Mouse (Mus musculus) adrenal gland, postnatal 14 days (tissue): Measurements from ENCODE around the gene Ncbp3. TPM values are rescaled to one million over a fixed set of nuclear protein-coding genes. Genes with fewer than 3 reads are reported as not detected.
A peak's percentile ranks its signal among the peaks of the same experiment; 100 is the strongest.

ENCODE experiments used
- DNase-seq: peaks from one replicate; pipeline ENCODE4 v3.0.0; 2021; ENCODE audit warnings: mixed read lengths
- total RNA-seq: library from RNA; stranded (reverse); gene quantifications from 2 replicates; pipeline ENCODE4 v1.2.3, GENCODE M21; 2021

Gene Ncbp3
- total RNA-seq, 1 experiment from 2014 or later: 9.2 TPM

DNA sequence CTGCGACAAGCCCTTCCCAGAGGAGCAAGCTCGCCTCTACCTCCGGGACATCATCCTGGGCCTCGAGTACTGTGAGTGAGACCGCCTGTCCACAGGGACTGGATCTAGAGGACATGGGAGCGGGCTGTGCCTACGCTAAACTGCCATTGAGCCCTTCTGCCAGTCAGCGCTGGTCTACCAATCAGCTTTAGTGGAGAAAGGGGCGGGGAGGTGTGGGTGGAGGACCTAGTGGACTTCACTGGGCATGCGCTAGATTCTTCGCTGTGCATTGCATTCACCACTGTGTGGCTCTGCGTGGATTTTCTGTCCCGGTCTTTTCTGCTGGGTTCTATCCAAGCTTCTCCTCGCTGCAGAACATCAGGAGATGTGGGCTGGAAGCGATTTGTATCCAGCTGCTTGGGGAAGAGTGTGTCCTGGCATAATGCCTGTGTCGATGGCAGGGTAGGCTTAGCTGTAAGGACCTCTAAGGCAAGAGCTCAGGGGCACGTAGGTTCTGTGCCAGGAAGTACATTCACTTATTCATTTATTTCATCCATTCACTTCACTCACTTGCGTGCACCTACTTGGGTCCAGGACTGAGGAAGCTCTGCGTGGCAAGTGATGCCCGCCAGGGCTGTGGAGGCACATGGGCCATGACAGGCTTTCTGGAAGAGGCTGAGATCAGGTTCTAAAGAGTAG is 16.6 kb upstream of the Ncbp3 start:
- peak; percentile 94 for DNase-seq

DNA sequence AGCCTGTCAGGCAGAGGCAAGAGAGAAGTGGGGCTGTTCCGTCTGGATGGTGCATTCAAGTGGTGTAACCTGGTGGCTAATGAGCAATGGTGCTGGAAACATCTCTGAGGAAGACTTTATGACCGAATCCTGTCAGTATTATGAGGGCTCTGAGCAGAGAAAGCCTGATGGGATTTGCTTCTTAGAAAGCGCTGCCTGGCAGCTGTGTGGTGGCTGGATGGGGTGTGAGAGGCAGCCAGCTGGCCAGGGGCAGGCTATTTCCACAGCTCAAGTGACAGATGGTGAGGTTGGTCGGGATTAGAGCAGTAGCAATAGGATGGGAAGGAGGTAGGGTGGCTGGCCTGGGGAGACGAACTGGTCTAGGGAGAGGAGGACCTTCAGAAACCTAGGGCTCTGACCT is 16.0 kb upstream of the Ncbp3 start:
- peak; percentile 45 for DNase-seq

DNA sequence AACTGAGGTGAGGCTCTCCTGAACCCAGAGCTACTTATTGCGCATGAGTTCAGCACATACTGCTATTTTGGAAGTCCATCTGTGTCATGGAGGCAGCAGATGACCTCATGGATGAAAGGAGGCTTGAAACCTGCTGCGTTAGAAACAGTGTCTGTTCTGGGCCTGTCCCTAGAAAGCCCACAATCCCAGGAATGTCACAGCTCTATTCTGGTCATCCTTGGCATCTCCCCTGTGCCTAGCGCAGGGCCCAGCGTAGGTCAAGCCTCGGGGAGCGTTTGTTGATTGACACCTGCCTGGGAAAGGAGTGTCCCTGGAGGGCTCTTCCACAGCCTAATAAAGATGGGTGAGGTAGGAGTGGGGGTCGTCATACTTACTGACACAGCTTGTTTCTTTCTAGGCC is 11.5 kb upstream of the Ncbp3 start:
- DNase-seq: no peak

DNA sequence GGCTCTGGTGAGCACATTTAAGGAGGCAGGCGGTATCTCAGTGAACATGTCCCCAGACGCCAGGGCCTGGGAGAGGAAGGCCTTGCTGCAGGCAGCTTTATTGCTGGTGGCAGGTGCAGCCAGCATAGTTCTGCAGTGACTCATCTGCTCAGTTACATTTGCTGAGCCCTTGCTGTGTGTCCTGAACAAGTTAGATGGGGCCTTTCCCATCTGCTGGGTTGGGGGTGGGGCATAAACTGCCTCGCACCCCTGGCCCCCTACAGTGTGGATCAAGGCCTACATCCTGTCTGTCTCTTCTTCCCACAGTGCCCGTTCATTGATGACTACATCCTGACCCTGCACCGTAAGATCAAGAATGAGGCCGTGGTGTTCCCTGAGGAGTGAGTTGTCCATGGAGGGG is 10.7 kb upstream of the Ncbp3 start:
- DNase-seq: peak; percentile 47

DNA sequence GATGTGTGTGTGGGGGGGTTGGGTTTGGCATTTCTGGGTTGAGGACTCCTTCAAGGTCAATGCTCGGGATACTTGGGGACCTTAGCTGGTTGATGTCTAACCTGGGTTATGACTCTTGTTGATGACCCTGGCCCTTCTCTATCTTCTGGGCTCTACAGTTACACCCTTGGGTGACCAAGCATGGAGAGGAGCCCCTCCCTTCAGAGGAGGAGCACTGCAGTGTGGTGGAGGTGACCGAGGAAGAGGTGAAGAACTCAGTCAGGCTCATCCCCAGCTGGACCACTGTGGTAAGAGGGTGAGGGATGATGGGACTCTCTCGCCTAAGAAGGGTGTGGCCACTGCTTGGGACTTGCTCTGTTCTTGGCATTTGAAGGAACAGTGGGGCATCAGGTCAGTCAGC is 9.9 kb upstream of the Ncbp3 start:
- DNase-seq: no peak

DNA sequence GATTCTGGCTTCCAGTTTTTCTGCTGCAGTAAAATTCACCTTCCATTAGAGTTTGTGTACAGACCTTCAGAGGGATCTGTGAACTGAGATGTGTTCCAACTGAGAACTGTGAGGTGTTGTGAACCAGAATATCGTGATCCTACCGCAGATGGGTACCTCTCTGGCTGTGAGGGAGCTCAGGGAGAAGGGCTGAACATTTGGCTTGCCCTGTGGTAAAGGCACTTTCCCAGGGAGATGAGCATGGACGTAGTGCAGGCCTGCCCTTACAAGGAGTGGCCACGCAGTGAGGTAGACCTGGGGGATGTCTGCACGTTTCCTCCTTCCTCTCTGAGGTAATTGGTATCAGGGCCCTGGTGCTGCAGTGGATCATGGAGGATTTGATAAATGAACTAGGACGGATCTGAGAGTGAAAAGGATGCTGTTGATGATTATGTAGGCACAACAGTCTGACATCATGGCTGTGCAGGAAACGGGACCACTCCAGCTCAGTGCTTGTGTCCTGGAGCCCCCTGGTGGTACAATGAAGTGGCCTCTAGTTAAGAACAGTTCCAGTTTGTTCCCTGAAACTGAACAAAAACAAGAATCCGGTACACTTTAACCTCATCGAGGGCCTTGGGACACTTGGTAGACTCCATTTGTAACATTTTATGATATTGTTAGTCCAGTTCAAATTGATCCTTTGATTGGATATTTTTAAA is 8.3 kb upstream of the Ncbp3 start:
- DNase-seq: peak; percentile 83

DNA sequence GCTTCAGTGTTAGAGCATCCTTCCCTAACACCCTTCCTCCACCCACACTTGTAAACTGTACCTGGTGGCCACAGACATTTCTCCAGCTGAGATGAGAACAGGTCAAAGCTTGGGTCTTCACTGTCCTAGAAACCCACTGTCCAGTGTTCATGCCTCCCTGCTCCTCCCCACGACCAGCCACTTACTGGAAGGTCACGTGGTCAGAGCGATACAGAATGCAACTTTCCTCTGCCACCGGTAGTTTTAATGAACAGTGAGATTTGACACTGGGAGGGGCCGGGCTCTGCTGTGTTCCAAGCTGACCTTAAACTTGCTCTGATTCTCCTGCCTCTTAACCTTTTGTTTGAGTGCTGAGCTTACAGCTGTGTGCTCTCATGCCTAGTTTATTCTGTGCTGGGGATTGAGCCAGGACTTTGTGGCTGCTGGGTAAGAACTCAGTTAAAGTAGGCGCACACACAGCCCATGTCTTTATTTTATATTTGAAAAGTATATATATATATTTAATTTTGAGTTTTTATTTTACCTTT is 3.3 kb upstream of the Ncbp3 start:
- no peak for DNase-seq

DNA sequence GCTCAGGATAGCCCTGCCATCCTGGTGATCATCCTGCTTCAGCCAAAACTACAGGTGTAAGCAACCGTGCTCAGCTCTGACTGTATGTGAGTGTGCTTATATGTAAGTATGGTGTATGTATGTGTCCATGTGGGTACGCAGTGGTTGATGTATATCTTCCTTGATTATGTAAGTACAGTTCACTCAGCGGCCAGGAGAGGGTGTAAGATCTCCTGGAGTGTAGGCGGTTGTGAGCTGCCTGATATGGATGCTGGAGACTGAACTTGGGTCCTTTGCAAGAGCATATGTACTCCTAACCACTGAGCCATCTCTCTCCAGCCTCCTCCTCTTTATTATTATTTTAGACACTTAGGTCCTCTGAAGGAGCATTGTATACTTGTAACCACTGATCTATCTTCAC is 2.8 kb upstream of the Ncbp3 start:
- no peak for DNase-seq

DNA sequence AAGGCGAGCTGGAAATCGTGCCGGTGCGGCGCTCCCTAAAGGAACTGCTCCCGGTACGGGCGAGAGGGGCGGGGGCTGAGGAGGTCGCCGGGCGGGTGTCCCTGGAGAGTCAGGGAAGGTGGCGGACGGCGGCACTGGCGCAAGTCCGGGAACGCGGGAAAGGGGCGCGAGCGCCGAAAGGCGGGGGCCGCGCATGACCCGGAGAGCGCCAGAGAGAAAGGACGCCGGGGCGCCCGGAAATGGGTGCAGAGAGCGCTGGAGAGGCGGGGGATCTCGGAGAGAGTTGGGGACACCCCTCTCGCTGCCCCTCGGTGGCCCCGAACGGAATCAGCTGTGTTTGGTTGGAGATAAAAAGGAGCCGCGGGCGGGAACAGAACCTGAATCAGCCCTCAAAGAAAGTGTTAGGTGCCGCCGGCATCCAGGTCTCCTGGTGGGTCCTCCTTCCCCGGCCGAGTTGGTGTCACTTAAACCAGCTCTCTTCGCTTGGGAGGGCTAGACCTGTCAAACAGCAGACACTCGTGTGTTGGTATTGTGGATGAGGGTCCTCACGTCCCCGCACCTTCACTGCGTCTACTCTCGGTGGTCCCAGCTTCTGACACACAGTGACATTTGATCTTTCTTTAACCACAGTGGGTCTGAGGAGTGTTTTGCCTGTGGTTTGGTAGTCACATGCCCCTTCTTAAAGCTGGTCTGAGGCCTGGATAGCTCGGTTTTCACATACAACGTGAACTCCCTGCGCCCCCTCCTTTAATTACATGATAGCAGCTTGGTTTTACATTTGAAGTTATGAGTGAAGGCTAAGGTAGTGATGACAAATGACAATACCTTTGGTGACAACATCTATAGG is 670 bp downstream of the Ncbp3 start:
- no peak for DNase-seq

DNA sequence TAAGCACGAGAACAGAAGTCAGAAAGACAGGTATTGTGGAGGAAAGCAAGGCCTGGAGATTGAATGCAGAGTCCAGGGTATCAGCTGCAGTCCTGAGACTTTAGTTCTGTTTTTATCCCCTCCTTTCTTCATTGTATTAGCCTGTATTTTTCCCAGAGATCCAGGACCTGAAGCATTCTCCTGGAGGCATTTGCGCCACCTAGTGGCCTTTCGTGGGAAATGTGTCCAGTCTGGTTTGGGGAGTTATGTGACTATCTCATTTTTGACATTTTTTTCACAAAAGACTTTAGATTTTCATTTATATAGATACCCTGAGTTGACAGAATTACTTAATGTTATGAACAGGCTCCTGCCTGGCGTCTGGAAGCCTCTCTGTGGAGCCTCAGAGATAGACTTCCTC is 1.8 kb downstream of the Ncbp3 start:
- DNase-seq: peak; percentile 87

DNA sequence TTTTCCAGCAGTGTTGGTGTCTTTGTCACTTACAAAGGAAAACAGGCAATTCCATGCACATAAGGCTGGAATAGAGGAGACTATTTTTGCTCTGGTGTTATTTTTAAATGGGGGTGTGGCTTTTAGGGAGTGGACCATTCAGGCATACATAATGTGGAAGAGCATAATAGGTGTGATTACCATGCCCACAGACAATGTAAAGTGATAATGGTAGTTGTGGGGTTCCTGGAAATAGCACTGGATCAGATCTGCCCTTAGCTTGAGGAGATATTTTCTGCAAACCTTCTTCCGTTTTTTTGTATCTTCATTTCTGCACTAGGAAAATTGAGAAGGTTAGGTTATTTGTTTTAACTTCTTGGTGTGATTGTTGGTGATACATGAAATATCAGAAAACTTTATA is 5.2 kb downstream of the Ncbp3 start:
- DNase-seq: no peak

DNA sequence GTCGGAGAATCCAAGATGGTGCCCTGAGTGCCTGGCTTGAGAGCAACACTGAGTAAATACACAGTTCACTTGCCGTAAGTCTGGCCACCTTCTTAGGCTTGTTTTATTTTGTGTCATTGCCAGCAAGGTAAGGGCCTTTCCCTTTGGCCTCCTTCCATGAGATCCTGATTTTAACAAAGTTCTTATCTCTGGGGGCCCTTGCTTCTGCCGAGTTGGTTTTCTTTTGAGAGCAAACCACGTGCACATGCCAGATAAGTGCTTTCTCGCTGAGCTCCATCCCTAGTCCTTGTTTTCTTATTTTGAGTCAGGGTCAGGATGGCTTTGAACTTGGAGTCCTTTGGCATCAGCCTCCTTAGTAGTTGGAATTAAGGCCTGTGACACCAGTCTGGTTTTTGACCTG is 10.1 kb downstream of the Ncbp3 start:
- no peak for DNase-seq

DNA sequence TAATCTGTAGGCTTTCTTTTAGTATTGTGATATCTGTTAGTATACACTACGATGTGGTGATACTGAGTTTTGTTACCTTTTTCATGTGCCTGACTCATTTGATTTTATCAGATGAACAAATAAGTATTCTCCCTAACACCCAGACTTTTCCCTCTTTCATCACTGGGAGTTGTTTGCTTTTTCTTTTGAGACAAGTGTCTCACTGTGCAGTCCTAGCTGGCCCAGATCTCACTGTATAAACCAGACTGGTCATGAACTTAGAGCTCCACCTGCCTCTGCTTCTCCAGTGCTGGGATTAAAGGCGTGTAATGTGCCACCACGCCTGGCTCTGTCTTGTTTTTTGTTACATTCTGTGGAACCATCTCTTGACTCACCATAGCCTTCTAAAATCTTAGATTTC is 12.0 kb downstream of the Ncbp3 start:
- no peak for DNase-seq

DNA sequence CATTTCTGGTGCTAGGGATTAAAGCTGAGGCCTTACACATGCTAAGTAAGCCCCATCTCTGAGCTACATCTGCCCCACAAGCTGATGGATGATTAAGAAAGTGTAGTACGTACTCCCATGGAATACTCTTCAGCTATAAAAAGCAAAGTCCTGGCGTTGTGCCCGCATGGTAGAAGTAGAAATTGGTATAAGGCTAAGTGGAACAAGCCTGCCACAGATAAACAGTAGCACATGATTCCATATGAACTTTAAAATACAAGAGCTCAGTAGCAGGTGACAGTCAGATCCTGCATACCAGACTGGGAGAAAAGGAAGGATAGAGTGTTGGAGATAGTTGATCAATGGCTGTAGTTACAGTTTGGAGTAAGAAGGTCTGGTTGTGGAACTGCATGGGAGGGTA is 13.8 kb downstream of the Ncbp3 start:
- DNase-seq: no peak

DNA sequence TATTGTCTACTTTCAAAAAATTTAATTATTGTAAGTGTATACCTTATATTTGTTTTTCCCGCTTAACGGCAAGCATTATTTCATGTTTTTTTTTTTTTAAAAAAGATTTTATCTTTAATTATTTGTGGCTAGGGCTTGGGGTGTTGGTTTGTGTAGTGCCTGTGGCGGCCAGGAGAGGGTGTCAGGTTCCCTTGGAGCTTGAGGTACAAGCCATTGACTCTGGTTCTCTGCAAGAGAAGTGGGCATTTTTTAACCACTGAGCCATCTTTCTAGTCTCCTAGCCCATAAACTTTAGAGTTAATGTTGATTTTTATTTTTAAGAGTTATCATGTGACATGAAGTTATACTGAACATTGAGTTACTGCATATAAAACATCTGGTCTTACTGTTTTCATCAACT is 24.3 kb downstream of the Ncbp3 start:
- DNase-seq: peak; percentile 61

DNA sequence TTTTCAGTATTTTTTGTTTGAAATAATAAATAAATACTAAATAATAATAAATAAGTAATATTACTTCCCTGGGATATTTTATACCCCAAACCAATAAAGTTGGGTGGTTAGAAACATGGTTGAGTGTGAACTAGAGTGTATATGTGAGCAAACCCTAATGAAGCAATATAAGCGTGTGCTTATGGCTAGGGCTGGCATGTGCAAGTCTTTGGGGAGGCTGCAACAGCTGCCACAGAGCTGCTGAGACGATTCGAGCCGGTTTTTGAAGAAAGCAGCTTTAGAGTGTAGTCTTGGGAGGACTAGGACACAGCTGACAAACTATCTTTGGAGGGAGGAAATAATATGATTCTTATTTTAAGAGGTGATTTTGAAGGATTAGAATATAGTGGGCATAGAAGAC is 28.7 kb downstream of the Ncbp3 start:
- DNase-seq: no peak

DNA sequence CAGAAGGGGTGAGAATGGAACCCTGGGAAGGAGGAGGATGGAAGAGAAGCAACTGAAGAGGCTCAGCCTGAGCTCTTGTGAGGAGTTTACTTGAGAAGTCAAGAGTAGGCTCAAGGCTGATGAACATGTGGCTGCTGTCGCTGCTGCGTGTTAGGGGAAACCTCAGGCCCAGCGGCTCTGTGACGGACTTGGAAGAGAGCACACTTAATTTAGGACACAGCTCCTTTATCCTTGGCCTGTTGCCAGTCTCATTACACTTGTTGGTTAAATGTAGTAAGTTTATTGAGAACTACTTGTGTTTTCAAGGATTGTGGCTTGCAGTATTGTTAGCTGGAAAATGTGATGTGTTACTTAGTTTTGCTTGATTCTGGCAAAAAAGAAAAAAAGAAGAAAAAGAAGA is 29.1 kb downstream of the Ncbp3 start:
- DNase-seq: no peak

DNA sequence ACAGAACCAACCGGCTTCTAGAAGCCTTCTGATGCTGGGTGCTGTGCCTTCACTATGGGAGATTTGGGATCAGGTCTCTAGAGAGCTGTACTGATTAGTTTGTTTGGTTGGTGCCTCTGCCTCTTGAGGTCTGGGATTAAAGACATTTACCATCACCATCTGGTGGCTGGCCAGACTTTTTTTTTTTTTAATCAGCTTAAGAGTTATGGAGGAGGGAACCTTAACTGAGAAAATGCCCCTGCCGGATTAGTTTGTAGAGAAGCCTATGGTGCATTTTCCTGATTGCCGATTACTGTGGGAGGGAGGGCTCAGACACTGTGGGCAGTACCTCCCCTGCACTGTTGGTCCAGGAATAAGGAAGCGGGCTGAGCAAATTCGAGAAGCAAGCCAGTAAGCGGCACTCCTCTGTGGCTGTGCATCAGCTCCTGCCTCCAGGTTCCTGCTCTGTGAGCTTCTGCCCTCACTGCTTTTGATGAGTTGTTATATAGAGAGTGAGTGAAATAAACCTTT is 29.7 kb downstream of the Ncbp3 start:
- no peak for DNase-seq

DNA sequence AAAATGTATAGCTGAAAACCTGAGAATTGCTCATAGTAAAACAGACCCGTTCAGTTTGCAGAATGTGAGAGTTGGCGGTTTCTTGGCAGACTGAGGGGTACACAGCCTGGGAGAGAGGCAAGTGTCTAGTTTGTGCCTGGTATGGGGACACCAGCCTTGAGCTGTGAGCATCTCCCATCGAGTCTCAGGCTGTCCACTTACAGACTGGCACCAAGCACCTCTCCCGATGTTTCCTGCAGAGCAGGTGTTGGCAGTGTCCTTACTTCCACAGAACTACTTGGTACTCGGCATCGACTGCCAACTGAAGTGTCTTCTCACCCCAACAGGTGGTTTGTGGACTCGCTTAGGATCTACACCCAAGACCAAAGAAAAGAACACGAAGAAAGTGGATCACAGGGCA is 31.0 kb downstream of the Ncbp3 start:
- no peak for DNase-seq

DNA sequence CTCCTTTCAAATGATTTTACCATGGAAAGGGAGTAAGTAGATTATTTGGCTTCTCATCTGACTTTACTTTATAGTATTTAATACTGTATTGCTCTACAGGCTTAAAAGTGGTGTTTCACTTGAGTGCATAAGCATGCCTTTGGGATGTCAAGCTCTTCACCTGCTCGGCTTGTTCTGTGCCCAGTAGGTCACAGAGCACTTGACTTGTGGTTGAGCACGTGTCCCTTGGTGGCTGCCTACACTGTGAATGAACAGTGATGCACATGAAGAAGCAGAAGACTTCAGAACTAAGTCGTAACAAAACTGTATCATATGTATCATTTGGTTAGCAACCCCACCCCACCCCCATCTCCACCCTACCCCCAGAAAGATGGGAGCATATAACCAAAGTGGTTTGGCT is 32.7 kb downstream of the Ncbp3 start:
- DNase-seq: no peak

DNA sequence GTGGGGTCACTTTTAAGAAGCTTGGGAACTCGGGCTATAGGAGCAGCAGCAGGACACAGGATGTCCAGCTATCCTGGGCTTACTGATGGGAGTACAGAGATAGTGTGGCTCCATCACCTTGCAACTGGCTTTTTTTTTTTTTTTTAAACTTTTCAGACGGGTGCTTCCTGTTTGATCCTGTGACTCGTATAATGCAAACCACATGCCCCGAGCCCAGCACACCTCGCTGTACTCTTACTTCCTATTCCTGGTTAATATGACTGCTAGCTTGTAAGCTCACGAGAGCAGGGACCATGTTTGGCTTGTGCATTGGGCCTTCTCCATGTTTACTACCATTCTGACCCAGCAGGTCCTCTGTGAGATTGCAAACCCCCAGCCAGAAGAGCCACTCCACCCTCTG is 36.7 kb downstream of the Ncbp3 start:
- DNase-seq: no peak

DNA sequence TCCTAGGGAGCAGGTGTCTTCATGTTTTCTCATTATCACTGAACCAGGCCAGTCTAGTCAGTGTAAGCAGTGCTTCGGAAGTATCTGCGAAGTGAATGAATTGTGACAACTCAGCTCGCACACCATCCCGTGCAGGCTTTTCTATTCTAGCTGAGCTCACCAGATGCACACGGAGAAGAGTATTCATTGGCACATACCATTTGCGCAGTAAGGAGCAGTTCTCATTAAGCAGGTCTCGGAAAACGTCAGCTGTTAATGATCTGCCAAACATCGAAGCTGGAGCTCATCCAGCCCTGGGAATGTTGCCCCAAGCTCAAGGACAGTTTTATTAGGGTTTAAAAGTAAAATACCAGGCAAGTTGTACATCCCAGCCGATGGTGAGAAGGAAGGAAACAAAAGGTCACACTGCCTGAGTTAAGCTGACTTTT is 37.2 kb downstream of the Ncbp3 start:
- peak; percentile 29 for DNase-seq

DNA sequence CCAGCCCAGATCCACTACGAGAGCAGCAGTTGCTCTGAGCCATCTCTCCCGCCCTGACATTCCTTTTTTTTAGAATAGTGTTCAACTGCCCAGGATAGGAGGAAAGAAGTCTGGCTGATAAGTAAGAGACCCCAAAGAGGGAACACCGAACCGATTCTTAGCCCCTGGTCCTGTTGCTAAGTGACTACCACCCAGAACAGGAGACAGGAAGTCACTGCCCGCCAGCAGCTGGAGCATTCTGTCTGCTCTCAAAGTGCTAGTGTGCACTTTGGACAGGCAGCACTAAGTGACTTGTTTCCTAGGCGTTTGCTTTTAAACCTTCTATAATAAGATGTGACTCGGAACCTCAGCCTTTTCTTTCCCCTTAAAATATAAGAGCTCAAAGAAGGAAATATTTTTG is 37.8 kb downstream of the Ncbp3 start:
- DNase-seq: no peak
